ENCODE assay signal across 18 mouse cellular contexts in genomic region chr12:40399812-40400211, GRCm38 (mm10). TPM values are rescaled to one million over a fixed set of nuclear protein-coding genes. Genes with fewer than 3 reads are reported as not detected.
"Had no signal": no experiment of that assay in that cellular context is flagged by ENCODE, and none has a peak within 500 bp of the region (broad histone marks: within the 10 kb centered on the region; RNA-seq: fewer than 3 reads in every experiment).

No protein-coding gene starts in this region.

- H3K9ac ChIP-seq: lung, embryonic 14.5 days; midbrain, embryonic 13.5 days; midbrain, embryonic 15.5 days; neural tube, embryonic 12.5 days had no signal

- H3K27ac ChIP-seq: midbrain, embryonic 13.5 days; midbrain, embryonic 15.5 days; neural tube, embryonic 12.5 days had no signal

- H3K4me3 ChIP-seq: midbrain, embryonic 13.5 days; midbrain, embryonic 15.5 days; myocyte; neural tube, embryonic 12.5 days had no signal

- H3K27me3 ChIP-seq: midbrain, embryonic 13.5 days; midbrain, embryonic 15.5 days; neural tube, embryonic 12.5 days had no signal

- H3K36me3 ChIP-seq: midbrain, embryonic 13.5 days; midbrain, embryonic 15.5 days; neural tube, embryonic 12.5 days had no signal

- DNase-seq: lung, adult 18-20 months; lung, embryonic 14.5 days; lung, postnatal 10 days; lung, postnatal 4 days; retina, postnatal 1 day; right cerebral cortex, adult 18-20 months; right cerebral cortex, postnatal 25 days; right cerebral cortex, postnatal 4 days; spleen, adult 18-20 months; thymus, adult 18-20 months; thymus, postnatal 14 days; thymus, postnatal 36 days had no signal

- H3K4me2 ChIP-seq: lung, embryonic 14.5 days; midbrain, embryonic 11.5 days; midbrain, embryonic 13.5 days; midbrain, embryonic 15.5 days; neural tube, embryonic 12.5 days had no signal

- H3K9me3 ChIP-seq: midbrain, embryonic 13.5 days; midbrain, embryonic 15.5 days; neural tube, embryonic 12.5 days had no signal

- H3K4me1 ChIP-seq: midbrain, embryonic 13.5 days; midbrain, embryonic 15.5 days; neural tube, embryonic 12.5 days had no signal

- ATAC-seq: midbrain, embryonic 13.5 days; midbrain, embryonic 15.5 days had no signal

RNA-seq across cellular contexts. Expression of gene Dock4, which starts 45.9 kb away (rescaled TPM):
- total RNA-seq: megakaryocyte-erythroid progenitor cell, adult 5-6 weeks had no signal
